Mouse (Mus musculus) erythroblast, embryonic 14.5 days (primary cell): ENCODE data around the gene Strc.

ENCODE experiments used
- GATA1 ChIP-seq: IDR thresholded peaks from 2 replicates; pipeline ENCODE4 v1.6.1; 2012; ENCODE audit warnings: low read length, inconsistent platforms, mixed read lengths
- TAL1 ChIP-seq: IDR thresholded peaks from 3 replicates; pipeline ENCODE4 v1.6.1; 2012; ENCODE audit warnings: low read length, inconsistent platforms, mixed read lengths

DNA sequence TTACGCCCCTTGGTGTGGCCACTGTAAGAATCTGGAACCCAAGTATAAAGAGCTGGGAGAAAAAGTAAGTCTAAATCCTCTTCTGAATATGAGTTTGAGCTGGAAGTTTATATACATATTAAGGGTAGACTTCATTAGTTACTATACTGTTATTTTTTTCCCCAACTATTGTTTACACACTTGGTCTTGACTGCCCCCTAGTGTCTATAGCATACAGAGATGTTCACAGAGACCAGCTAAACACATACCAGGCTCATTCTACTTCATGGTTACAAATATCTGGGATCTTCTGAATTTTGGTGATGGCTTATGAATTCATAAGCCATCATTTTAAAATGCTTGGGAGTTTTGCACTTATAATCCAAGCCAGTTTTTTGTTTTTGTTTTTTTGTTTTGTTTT, 47.9 kb upstream of the Strc start:
- TF ChIP-seq GATA1 (no peak), TAL1 (no peak)
